Mouse (Mus musculus): ENCODE results near the gene Pla2g7.

Gene Pla2g7

GRCm38 (mm10) chr17:43644375-43644774 is 76.5 kb downstream of the Pla2g7 start:
- DNase-seq (ENCODE audit: extremely low spot score, low read depth, low spot score) = no peak

- DNase-seq (ENCODE audit: extremely low spot score, low read depth, low spot score) = no peak
Measured at GRCm38 (mm10) chr17:43645136-43645535, 77.2 kb downstream of the Pla2g7 start.

GRCm38 (mm10) chr17:43646925-43647324 is 79.0 kb downstream of the Pla2g7 start:
- no peak for DNase-seq (ENCODE audit: extremely low spot score, low read depth, low spot score)

- DNase-seq (ENCODE audit: extremely low spot score, low read depth, low spot score) = no peak
Measured at GRCm38 (mm10) chr17:43649641-43650436, 81.9 kb downstream of the Pla2g7 start.

DNA sequence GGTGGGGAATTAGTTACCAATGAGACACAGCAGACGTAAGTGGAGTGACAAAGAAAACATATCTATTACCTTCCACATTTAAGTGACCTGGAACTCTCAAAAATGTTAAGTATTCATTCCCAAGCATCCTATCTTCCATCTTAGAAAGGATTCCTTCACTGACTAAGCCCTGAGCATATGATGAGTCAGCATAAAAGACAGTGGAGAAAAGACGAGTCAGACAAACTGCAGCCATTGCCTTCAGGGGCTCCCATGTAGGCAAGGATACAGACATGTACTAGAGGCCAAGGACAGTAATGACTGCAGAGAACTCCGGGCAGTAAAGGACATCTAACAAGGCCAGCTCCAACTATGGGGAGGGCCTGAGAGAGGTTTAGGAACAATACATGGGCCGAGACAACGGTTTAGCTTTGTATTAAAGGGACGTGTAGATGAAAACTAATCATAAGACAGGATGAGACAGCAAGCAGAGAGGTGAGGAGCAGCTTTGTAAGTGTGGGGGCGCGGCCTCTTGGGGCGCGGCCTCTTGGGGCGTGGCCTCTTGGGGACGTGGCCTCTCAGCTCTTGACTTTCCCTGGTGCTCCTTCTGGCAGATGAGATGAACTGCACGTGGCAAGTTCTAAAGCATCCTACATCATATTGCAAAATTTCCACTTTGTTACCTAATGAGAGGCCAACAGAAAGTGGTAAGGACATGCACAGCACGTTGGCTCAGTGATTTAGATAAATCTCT is 83.6 kb downstream of the Pla2g7 start:
- DNase-seq (ENCODE audit: extremely low spot score, low read depth, low spot score) = no peak
